In the genomic region with DNA sequence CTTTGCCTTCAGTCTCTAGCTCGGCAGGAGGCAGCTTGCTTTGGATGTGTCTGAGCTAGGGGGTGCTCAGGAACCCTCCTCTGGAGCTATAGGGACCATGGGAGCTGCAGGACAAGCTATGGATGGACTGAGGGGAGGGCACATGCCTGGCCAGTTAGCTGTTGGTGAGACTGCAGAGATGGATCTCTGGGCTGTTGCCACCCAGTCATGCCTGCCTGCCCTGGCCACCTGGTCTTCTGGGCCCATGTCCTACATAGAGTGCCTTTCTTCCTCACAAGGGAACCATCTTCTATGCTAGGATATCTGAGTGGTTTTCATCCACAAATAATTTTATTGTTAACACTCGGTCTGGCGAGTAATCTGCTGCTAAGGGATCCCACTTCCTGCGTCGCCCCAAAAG, we compare ENCODE assay signal across 14 mouse cellular contexts. TPM values are rescaled to one million over a fixed set of nuclear protein-coding genes. Genes with fewer than 3 reads are reported as not detected.
DNase-seq lines count a peak whose midpoint lies in the region; ATAC-seq lines count a peak whose summit lies in the region.
"Had no signal": no experiment of that assay in that cellular context is flagged by ENCODE, and none has a peak within 500 bp of the region (broad histone marks: within the 10 kb centered on the region; RNA-seq: fewer than 3 reads in every experiment).

No protein-coding gene starts in this region.

- H3K4me2 ChIP-seq in neural tube, embryonic 13.5 days, result no peak overlapping the region
- H3K4me2 ChIP-seq in stomach, embryonic 16.5 days (ENCODE audit: low read depth, low read length), result no peak overlapping the region
- H3K4me2 ChIP-seq: forebrain, embryonic 15.5 days; lung, embryonic 15.5 days; midbrain, embryonic 12.5 days had no signal

- no peaks in the 10 kb centered on the region for H3K27me3 ChIP-seq in neural tube, embryonic 13.5 days
- no peaks in the 10 kb centered on the region for H3K27me3 ChIP-seq in stomach, embryonic 16.5 days (ENCODE audit: control insufficient read depth, insufficient read depth, low read length)
- H3K27me3 ChIP-seq: forebrain, embryonic 15.5 days; lung, embryonic 15.5 days; midbrain, embryonic 12.5 days had no signal

- H3K9ac ChIP-seq in neural tube, embryonic 13.5 days, result 0 out of 2 replicates have a peak overlapping the region, but pooled peaks have one; percentile 13
- H3K9ac ChIP-seq in stomach, embryonic 16.5 days (ENCODE audit: low read length), result no peak overlapping the region
- H3K9ac ChIP-seq: forebrain, embryonic 15.5 days; lung, embryonic 15.5 days; midbrain, embryonic 12.5 days had no signal

- no peak for ATAC-seq in neural tube, embryonic 13.5 days (ENCODE audit: low read depth)
- no peak for ATAC-seq in stomach, embryonic 16.5 days (ENCODE audit: insufficient read depth, low FRiP score)
- ATAC-seq: forebrain, embryonic 15.5 days had no signal

- H3K36me3 ChIP-seq in neural tube, embryonic 13.5 days, result no peaks in the 10 kb centered on the region
- no peaks in the 10 kb centered on the region for H3K36me3 ChIP-seq in stomach, embryonic 16.5 days (ENCODE audit: control insufficient read depth, insufficient read depth, low read length)
- H3K36me3 ChIP-seq: forebrain, embryonic 15.5 days; lung, embryonic 15.5 days; midbrain, embryonic 12.5 days had no signal

- WGBS in neural tube, embryonic 13.5 days, result 87% methylated on average over 5 of the region's 5 CpGs
- 50% methylated on average over 5 of the region's 5 CpGs for WGBS in stomach, embryonic 16.5 days

- no peaks in the 10 kb centered on the region for H3K9me3 ChIP-seq in neural tube, embryonic 13.5 days
- no peaks in the 10 kb centered on the region for H3K9me3 ChIP-seq in stomach, embryonic 16.5 days (replicated peaks; ENCODE audit: control insufficient read depth, low read length)
- H3K9me3 ChIP-seq: forebrain, embryonic 15.5 days; lung, embryonic 15.5 days; midbrain, embryonic 12.5 days had no signal

- no peaks in the 10 kb centered on the region for H3K4me1 ChIP-seq in neural tube, embryonic 13.5 days (replicated peaks)
- H3K4me1 ChIP-seq in stomach, embryonic 16.5 days (ENCODE audit: control insufficient read depth, insufficient read depth, low read length), result no peaks in the 10 kb centered on the region
- H3K4me1 ChIP-seq: forebrain, embryonic 15.5 days had no signal

- DNase-seq in cerebellum, adult 11-12 months, result peak; percentile 29
- DNase-seq in cerebellum, adult 11 months, result no peak
- peak; percentile 2 for DNase-seq in heart, postnatal 4 days
- no peak for DNase-seq in heart, adult 18-20 months
- no peak for DNase-seq in neural tube, embryonic 10.5 days (ENCODE audit: extremely low spot score, low spot score)
- no peak for DNase-seq in left cerebral cortex, postnatal 10 days (ENCODE audit: extremely low spot score in 1 of 2, low spot score in 2 of 2)
- DNase-seq: embryo, embryonic 11 days; layer of hippocampus, postnatal 36 days; thymus, postnatal 14 days had no signal

- intact Hi-C loops in left cerebral cortex, postnatal 10 days (cut with DNase I), result no loop called here

- no peak overlapping the region for H3K4me3 ChIP-seq in neural tube, embryonic 13.5 days
- H3K4me3 ChIP-seq in stomach, embryonic 16.5 days (replicated peaks; ENCODE audit: low read length), result no peak overlapping the region
- H3K4me3 ChIP-seq: forebrain, embryonic 15.5 days; lung, embryonic 15.5 days; midbrain, embryonic 12.5 days had no signal

- H3K27ac ChIP-seq in neural tube, embryonic 13.5 days (replicated peaks), result no peak overlapping the region
- 0 out of 2 replicates have a peak overlapping the region, but pooled peaks have one; percentile 35 for H3K27ac ChIP-seq in stomach, embryonic 16.5 days (ENCODE audit: low read length)
- H3K27ac ChIP-seq: forebrain, embryonic 15.5 days; lung, embryonic 15.5 days; midbrain, embryonic 12.5 days had no signal

RNA-seq across cellular contexts. Expression of gene Stk32c, which starts 6.4 kb away (rescaled TPM):
- 1 to 10 TPM; 3.3 to 3.4 TPM for total RNA-seq in heart, postnatal 4 days (2021)
- under 1 TPM; 0.51 to 0.92 TPM for total RNA-seq in heart, adult 18-20 months (2021)
- 0.87 and 1.4 TPM in 2 replicates for polyA plus RNA-seq in neural tube, embryonic 13.5 days (2015; fragmentation: Nextera tagmentation; extraction: Ambion mirVana)
- 0.17 TPM in 1 of 2 replicates, not detected in the other for polyA plus RNA-seq in stomach, embryonic 16.5 days (2015; fragmentation: Nextera tagmentation; extraction: Ambion mirVana)
- 100 to 1,000 TPM in 1 of 2 experiments, 10 to 100 TPM in 1; 95.7 to 101 TPM for total RNA-seq in left cerebral cortex, postnatal 10 days (2021)

RNA-seq across cellular contexts. Expression of gene Lrrc27, which starts 6.7 kb away (rescaled TPM):
- total RNA-seq in heart, postnatal 4 days (2021), result 1 to 10 TPM; 3.4 to 5.0 TPM
- total RNA-seq in heart, adult 18-20 months (2021), result 10 to 100 TPM; 13.6 to 16.2 TPM
- 5.2 and 5.4 TPM in 2 replicates for polyA plus RNA-seq in neural tube, embryonic 13.5 days (2015; fragmentation: Nextera tagmentation; extraction: Ambion mirVana)
- 2.9 and 4.4 TPM in 2 replicates for polyA plus RNA-seq in stomach, embryonic 16.5 days (2015; fragmentation: Nextera tagmentation; extraction: Ambion mirVana)
- 1 to 10 TPM; 4.6 to 5.0 TPM for total RNA-seq in left cerebral cortex, postnatal 10 days (2021)

RNA-seq across cellular contexts. Expression of gene Pwwp2b, which starts 28.8 kb away (rescaled TPM):
- total RNA-seq in heart, postnatal 4 days (2021), result 1 to 10 TPM; 7.9 to 9.3 TPM
- total RNA-seq in heart, adult 18-20 months (2021), result 10 to 100 TPM in 1 of 2 experiments, 1 to 10 TPM in 1; 8.8 to 11.3 TPM
- 5.5 and 6.6 TPM in 2 replicates for polyA plus RNA-seq in neural tube, embryonic 13.5 days (2015; fragmentation: Nextera tagmentation; extraction: Ambion mirVana)
- 16.3 and 19.8 TPM in 2 replicates for polyA plus RNA-seq in stomach, embryonic 16.5 days (2015; fragmentation: Nextera tagmentation; extraction: Ambion mirVana)
- 10 to 100 TPM in 1 of 2 experiments, 1 to 10 TPM in 1; 8.5 to 11.0 TPM for total RNA-seq in left cerebral cortex, postnatal 10 days (2021)

Comparison
In these comparisons a context has a peak if more than half of its experiments do, and no peak if none do; other contexts are left out.
1. DNase-seq: peak in cerebellum, adult 11-12 months (single experiment) and heart, postnatal 4 days (single experiment); none in cerebellum, adult 11 months (single experiment), heart, adult 18-20 months (0 of 2), neural tube, embryonic 10.5 days (single experiment) and left cerebral cortex, postnatal 10 days (0 of 2).
2. RNA of gene Stk32c, which starts 6.4 kb away (total RNA-seq): 95.7 to 101 TPM in left cerebral cortex, postnatal 10 days; 3.3 to 3.4 TPM in heart, postnatal 4 days and 0.51 to 0.92 TPM in heart, adult 18-20 months; every median in the first group is over 10 times any median in the second.